Mouse (Mus musculus) heart, adult 11 months (tissue): Measurements from ENCODE around the gene Gper1.

Experiments used
- DNase-seq: peaks from one replicate; pipeline ENCODE4 v3.0.0; 2022

Gper1 gene

GRCm38 (mm10) chr5:139448025-139448424 lies 25.1 kb downstream of the Gper1 start:
- peak; percentile 91 for DNase-seq

- peak; percentile 94 for DNase-seq
Observed at GRCm38 (mm10) chr5:139449161-139449791, 26.3 kb downstream of the Gper1 start.

- DNase-seq: no peak
Observed at GRCm38 (mm10) chr5:139449926-139450325, 27.0 kb downstream of the Gper1 start.

GRCm38 (mm10) chr5:139453031-139453430 lies 30.1 kb downstream of the Gper1 start:
- DNase-seq: peak; percentile 95

- peak; percentile 91 for DNase-seq
Observed at GRCm38 (mm10) chr5:139455166-139455565, 32.2 kb downstream of the Gper1 start.

GRCm38 (mm10) chr5:139457241-139457640 lies 34.3 kb downstream of the Gper1 start:
- no peak for DNase-seq

GRCm38 (mm10) chr5:139459938-139460337 lies 37.0 kb downstream of the Gper1 start:
- no peak for DNase-seq

GRCm38 (mm10) chr5:139460384-139461067 lies 37.6 kb downstream of the Gper1 start, which contains the start of gene 3110082I17Rik:
3110082I17Rik (minus strand) TSS chr5:139460527.
- DNase-seq: peak; percentile 100

GRCm38 (mm10) chr5:139464874-139465273 lies 41.9 kb downstream of the Gper1 start:
- no peak for DNase-seq

GRCm38 (mm10) chr5:139466373-139466772 lies 43.4 kb downstream of the Gper1 start:
- DNase-seq: no peak

- DNase-seq: no peak
Observed at GRCm38 (mm10) chr5:139466801-139467200, 43.9 kb downstream of the Gper1 start.

GRCm38 (mm10) chr5:139467998-139468397 lies 45.0 kb downstream of the Gper1 start:
- no peak for DNase-seq

- no peak for DNase-seq
Observed at GRCm38 (mm10) chr5:139474741-139475140, 51.8 kb downstream of the Gper1 start.
